Mouse (Mus musculus) hindbrain, embryonic 14.5 days (tissue): ENCODE results near the gene Lrrc4. TPM values are rescaled to one million over a fixed set of nuclear protein-coding genes. Genes with fewer than 3 reads are reported as not detected.

Experiments used
- ATAC-seq: fragments of 200-750 bp; cut with Nextera tagmentation; 2 replicates; pipeline ENCODE4 v1.8.0; 2017; ENCODE audit warnings: moderate number of reproducible peaks, mild to moderate bottlenecking, moderate TSS enrichment, moderate library complexity; ENCODE audit not compliant: low FRiP score
- DNase-seq: peaks from one replicate; pipeline ENCODE4 v3.0.0-alpha.2; 2015; ENCODE audit warnings: low spot score
- H3K27ac ChIP-seq: fragments of 300-500 bp; sonication (generic); 2 replicates; pipeline ENCODE4 v1.5.1; 2014; ENCODE audit warnings: mild to moderate bottlenecking, moderate library complexity
- H3K27me3 ChIP-seq: fragments of 300-500 bp; sonication (generic); 2 replicates; pipeline ENCODE4 v1.6.1; 2014; ENCODE audit warnings: mild to moderate bottlenecking, low read length, mixed read lengths; ENCODE audit not compliant: control insufficient read depth, insufficient read depth
- H3K36me3 ChIP-seq: fragments of 300-500 bp; sonication (generic); replicated peaks from 2 replicates; pipeline ENCODE4 v1.6.1; 2014; ENCODE audit not compliant: control insufficient read depth, insufficient read depth
- H3K4me1 ChIP-seq: fragments of 300-500 bp; sonication (generic); replicated peaks from 2 replicates; pipeline ENCODE4 v1.6.1; 2014; ENCODE audit warnings: antibody characterized with exemption, low read length, mixed read lengths; ENCODE audit not compliant: control insufficient read depth, insufficient read depth
- H3K4me2 ChIP-seq: fragments of 300-500 bp; sonication (generic); replicated peaks from 2 replicates; pipeline ENCODE4 v1.6.1; 2014; ENCODE audit warnings: mild to moderate bottlenecking, moderate library complexity
- H3K4me3 ChIP-seq: fragments of 300-500 bp; sonication (generic); replicated peaks from 2 replicates; pipeline ENCODE4 v1.5.1; 2014; ENCODE audit warnings: mild to moderate bottlenecking, low read length
- H3K9ac ChIP-seq: fragments of 300-500 bp; sonication (generic); 2 replicates; pipeline ENCODE4 v1.6.1; 2014
- H3K9me3 ChIP-seq: fragments of 300-500 bp; sonication (generic); 2 replicates; pipeline ENCODE4 v1.6.1; 2016; ENCODE audit warnings: low read length; ENCODE audit not compliant: control insufficient read depth
- WGBS: fragments of 180-500 bp; shearing (Covaris S2); extraction: QIAGEN DNeasy Blood & Tissue Kit; methylation state at CpG from one replicate; pipeline ENCODE4 v1.1.7; 2014; 5-methylcytosine and 5-hydroxymethylcytosine counted together
- polyA plus RNA-seq: library from polyadenylated mRNA; unstranded; fragments of >200 nt; fragmentation: Nextera tagmentation; extraction: Ambion mirVana; gene quantifications from 2 replicates; pipeline ENCODE4 v1.2.1, GENCODE M21; 2014

The Lrrc4 gene
- polyA plus RNA-seq, 1 experiment from 2014 or later: 9.6 TPM

DNA sequence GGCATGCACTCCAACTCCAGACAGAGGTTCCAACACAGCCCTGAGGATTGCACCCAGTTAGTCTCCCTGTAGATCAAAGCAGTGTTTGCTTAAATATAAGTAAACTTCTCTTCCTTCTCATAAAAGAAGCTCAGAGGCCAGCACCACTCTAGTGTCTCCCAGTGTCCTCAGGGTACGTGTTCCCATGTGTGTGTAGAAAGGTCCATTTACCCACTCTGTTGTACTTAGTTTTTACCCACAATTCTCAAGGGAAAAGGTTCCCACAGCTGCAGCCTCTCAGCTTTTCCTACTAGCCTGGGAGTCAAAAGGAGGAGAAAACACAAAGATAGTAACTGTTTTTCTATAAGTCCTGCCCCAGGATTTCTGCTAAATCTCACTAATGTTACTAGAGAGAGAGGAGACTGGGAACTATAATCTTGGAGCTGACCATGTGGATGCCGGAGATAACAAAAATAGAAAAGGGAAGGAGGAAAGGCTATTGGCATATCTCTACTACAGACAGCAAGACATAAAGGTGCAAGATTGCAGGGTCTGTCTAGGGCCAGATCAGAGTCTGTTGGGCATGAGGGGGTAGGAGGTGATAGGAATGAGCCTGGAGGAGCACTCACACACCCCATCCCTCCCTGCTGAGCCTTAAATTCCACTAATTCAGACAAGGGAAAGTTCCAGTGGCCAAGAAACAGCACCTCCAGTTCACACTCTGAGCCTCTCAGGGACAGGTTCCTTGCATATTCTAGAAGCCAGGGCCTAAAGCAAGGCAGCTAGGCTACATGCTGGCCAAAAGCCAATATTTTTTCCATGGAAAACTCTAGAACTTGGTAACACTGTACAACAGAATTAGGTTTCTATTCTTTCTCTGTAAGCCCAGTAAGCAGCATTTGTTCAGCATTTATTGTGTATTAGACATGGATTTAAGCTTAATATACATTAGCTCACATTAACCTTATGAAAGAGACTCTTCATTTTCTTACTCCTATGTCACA lies 25.9 kb upstream of the Lrrc4 start:
- no peak for ATAC-seq
- Histone ChIP-seq H3K4me1 (peaks cover 31% of the 10 kb centered on the region), H3K4me3 (no peak overlapping the region), H3K36me3 (no peaks in the 10 kb centered on the region), H3K27ac (no peak overlapping the region), H3K27me3 (no peaks in the 10 kb centered on the region), H3K9me3 (no peaks in the 10 kb centered on the region), H3K4me2 (no peak overlapping the region), H3K9ac (no peak overlapping the region)
- DNase-seq: no peak
- 80% methylated on average over 2 of the region's 2 CpGs for WGBS

DNA sequence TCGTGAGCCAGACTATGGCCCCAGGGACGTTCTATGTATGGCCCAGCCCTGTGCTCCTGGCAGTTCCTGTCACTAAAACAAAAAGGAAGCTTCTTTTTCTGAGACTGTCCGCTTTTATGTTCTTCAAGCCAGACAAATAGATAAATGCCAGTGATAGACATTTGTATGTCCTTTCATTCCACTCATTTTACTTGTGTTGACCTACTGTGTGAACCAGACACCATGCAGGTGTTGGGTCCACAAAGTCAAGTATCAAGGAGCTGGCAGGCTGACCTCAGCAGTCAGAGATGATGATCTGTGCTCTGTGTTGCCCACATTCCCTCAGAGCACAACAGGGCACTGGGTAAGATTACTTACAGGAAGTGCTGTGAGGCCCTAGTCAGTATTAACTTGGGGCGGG lies 25.2 kb upstream of the Lrrc4 start:
- H3K27ac ChIP-seq: no peak overlapping the region
- no peak overlapping the region for H3K4me3 ChIP-seq
- no peaks in the 10 kb centered on the region for H3K36me3 ChIP-seq
- H3K27me3 ChIP-seq: no peaks in the 10 kb centered on the region
- no peaks in the 10 kb centered on the region for H3K9me3 ChIP-seq
- H3K9ac ChIP-seq: no peak overlapping the region
- H3K4me1 ChIP-seq: peaks cover 31% of the 10 kb centered on the region
- H3K4me2 ChIP-seq: no peak overlapping the region
- DNase-seq: no peak
- no peak for ATAC-seq
- WGBS: 89% methylated on average over 4 of the region's 4 CpGs

DNA sequence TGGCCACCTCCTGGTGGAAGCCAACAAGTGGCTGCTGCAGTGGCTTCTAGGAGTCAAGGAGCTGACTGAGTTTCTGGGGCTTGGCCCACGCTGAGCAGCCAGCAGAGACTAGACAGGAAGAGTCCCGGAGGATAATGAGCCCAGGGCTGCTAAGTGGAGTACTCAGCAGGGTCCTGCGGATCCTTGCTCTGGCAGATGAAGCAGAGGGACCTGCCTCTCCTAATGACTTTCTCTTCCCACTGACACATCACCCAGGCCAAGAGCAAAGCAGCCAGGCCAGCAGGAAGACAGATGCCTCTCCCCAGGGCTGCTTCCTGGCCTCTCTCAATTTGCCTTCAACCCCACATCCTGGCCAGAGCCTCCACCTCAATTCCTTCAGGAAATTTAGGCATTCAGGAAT lies 23.9 kb upstream of the Lrrc4 start:
- Histone ChIP-seq H3K9ac (no peak overlapping the region), H3K36me3 (no peaks in the 10 kb centered on the region), H3K9me3 (no peaks in the 10 kb centered on the region), H3K27ac (0 out of 2 replicates have a peak overlapping the region, but pooled peaks have one; percentile 28), H3K4me3 (no peak overlapping the region), H3K4me1 (peaks cover 31% of the 10 kb centered on the region), H3K4me2 (no peak overlapping the region), H3K27me3 (no peaks in the 10 kb centered on the region)
- DNase-seq (no peak), ATAC-seq (no peak)
- 17% methylated on average over 3 of the region's 3 CpGs for WGBS

DNA sequence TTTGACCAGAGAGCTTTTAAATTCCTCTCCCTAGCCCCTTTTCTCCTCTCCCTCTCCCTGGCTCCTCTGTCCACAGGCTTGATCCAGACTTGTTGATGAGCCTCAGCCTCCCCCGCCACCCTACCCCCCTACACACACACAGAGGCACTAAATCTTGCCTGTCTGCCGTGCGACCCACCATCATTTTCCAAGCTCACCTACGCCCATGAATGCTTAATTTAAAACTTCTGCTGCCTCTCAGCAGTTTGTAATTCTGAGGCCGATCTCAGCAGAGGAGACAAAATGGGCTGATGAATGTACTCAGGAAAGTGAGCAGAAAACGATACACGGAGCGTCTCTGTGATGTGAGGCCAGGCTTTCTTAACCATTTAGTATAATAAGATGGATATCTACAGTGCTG lies 23.1 kb upstream of the Lrrc4 start:
- no peaks in the 10 kb centered on the region for H3K9me3 ChIP-seq
- H3K4me3 ChIP-seq: no peak overlapping the region
- peaks cover 34% of the 10 kb centered on the region for H3K4me1 ChIP-seq
- H3K27me3 ChIP-seq: no peaks in the 10 kb centered on the region
- no peaks in the 10 kb centered on the region for H3K36me3 ChIP-seq
- DNase-seq: no peak
- no peak overlapping the region for H3K9ac ChIP-seq
- 43% methylated on average over 8 of the region's 8 CpGs for WGBS
- H3K4me2 ChIP-seq: no peak overlapping the region
- ATAC-seq: no peak
- H3K27ac ChIP-seq: 0 out of 2 replicates have a peak overlapping the region, but pooled peaks have one; percentile 28

DNA sequence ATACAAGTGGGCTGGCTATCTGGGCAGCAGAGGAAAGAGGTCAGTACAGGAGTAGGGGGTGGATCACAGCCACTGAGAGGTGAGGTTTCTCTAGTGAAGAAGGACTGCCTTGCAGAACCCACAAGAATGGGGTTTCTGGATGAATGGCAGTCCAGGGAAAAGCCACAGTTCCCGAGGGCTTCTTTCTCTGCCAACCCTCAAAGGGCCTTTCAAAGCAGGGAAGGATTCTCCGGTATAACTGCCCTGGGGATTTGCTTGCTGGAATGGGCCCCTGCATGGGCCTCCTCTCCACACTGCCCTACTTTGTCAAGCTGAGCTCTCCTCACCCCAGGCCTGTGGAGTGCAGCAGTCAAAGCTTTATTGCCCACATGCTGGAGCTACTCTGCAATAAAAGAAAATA lies 22.1 kb upstream of the Lrrc4 start:
- ATAC-seq: no peak

DNA sequence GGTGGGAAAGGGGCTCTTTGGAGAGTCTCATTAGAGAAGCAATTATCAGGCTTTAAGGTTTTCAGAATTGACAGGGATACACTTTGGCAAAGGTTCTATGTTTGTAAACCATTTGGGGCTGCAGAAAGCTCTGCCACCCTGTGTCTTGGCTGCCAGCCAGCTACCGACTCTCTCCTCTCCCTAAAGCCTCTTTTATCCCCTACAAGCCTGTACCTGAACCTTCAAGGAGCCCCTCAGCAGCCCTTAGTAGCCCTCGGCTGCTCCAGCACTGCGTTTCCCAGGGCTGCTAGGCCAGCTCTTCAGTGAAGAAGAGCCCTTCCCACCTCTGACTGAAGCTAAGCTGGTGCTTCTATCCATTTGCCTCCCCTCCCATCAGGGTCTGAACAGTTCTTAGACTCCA lies 21.6 kb upstream of the Lrrc4 start:
- Histone ChIP-seq H3K9me3 (no peaks in the 10 kb centered on the region), H3K27me3 (no peaks in the 10 kb centered on the region), H3K36me3 (no peaks in the 10 kb centered on the region), H3K27ac (peak overlapping the region; percentile 58), H3K9ac (0 out of 2 replicates have a peak overlapping the region, but pooled peaks have one; percentile 13), H3K4me2 (no peak overlapping the region), H3K4me1 (peaks cover 45% of the 10 kb centered on the region), H3K4me3 (no peak overlapping the region)
- ATAC-seq (peak; percentile 8; the same call in 1 of the 2 replicates), DNase-seq (no peak)
- 26% methylated on average over 3 of the region's 3 CpGs for WGBS

More for the DNA sequence above, 22.1 kb upstream of the Lrrc4 start:
- DNase-seq: no peak
- Histone ChIP-seq H3K27ac (peak overlapping the region; percentile 58), H3K27me3 (no peaks in the 10 kb centered on the region), H3K36me3 (no peaks in the 10 kb centered on the region), H3K9ac (no peak overlapping the region), H3K9me3 (no peaks in the 10 kb centered on the region), H3K4me2 (no peak overlapping the region), H3K4me1 (peaks cover 43% of the 10 kb centered on the region), H3K4me3 (no peak overlapping the region)
- 10% methylated on average over 2 of the region's 2 CpGs for WGBS

DNA sequence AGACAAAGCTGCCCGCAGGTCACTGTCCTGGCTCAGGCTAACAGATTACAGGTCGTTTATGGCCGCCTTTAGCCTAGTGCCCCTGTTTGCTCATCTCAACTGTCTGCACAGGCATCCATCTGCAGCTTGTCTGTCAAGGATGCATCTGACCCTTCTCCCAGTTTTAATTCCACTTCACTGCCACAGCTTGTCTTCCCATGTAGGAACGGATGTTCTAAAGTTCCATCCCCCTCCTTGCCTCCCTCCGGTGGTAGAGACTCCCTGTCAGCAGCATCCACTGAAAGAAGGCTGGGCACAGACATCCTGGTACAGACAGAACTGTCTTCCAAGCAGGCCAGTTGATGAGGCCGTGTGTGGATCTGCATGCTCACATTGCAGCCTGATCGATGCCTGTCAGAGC lies 20.8 kb upstream of the Lrrc4 start:
- Histone ChIP-seq H3K27me3 (no peaks in the 10 kb centered on the region), H3K27ac (no peak overlapping the region; the same call in 1 of the 2 replicates), H3K4me3 (no peak overlapping the region), H3K36me3 (no peaks in the 10 kb centered on the region), H3K9ac (no peak overlapping the region), H3K4me2 (no peak overlapping the region), H3K9me3 (no peaks in the 10 kb centered on the region), H3K4me1 (peaks cover 49% of the 10 kb centered on the region)
- 71% methylated on average over 7 of the region's 7 CpGs for WGBS
- no peak for DNase-seq
- ATAC-seq: no peak

DNA sequence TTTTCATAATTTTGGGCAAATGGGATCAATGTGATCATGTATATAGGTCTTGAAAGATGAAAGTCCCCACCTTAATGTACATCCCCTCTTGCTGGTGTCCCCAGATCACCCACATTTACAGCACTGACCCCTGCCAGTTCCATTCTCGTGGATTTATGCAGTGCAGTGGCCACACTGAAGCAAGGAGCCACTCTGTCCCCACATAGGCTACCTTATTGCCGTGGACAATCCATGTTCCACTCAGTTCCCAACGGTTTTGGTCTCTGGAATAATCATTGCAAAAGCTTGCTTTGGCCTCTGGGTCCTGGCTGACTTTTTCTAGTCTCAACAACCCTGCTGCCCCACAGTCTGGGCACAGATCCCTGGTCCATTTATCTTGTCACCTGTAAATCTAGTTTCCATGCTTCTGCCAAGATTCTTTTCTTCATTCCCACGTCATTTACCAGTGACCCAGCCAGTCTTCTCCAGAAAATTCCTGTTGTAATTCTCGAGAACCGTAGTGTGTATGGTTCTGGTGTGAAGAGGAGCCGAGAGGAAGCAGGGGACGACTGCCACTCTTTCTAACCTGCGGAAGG lies 18.9 kb upstream of the Lrrc4 start:
- 77% methylated on average over 9 of the region's 9 CpGs for WGBS
- DNase-seq: no peak

DNA sequence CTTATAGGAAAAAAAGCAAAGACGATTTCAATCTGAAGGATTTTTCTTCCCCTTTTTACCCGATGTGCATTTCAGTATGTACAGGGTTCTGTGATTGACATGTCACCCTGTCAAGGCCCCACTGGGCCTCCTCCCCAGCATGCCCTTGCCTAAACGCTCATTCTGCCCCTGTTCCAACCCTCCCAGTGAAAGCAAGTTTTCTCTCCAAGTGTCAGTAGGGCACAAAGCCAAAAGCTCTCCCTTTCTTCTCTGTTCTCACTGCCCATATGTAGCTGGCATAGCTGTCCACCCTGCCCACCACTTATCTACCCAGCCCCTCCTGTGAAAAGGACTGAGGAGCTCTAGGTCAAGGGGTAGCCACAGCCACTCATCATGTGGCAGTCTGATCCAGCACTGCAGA lies 17.8 kb upstream of the Lrrc4 start:
- Histone ChIP-seq H3K9ac (no peak overlapping the region), H3K27me3 (no peaks in the 10 kb centered on the region), H3K4me3 (no peak overlapping the region), H3K4me1 (peaks cover 43% of the 10 kb centered on the region), H3K4me2 (no peak overlapping the region), H3K9me3 (no peaks in the 10 kb centered on the region), H3K27ac (peak overlapping the region; percentile 52; the same call in 1 of the 2 replicates), H3K36me3 (no peaks in the 10 kb centered on the region)
- DNase-seq: no peak
- 37% methylated on average over 3 of the region's 3 CpGs for WGBS
- peak; percentile 36; the same call in 1 of the 2 replicates for ATAC-seq

More for the DNA sequence above, 18.9 kb upstream of the Lrrc4 start:
- H3K9ac ChIP-seq: no peak overlapping the region
- no peak overlapping the region for H3K4me2 ChIP-seq
- H3K4me3 ChIP-seq: no peak overlapping the region
- no peaks in the 10 kb centered on the region for H3K9me3 ChIP-seq
- no peak overlapping the region for H3K27ac ChIP-seq
- H3K4me1 ChIP-seq: peaks cover 52% of the 10 kb centered on the region
- H3K36me3 ChIP-seq: no peaks in the 10 kb centered on the region
- no peak for ATAC-seq
- H3K27me3 ChIP-seq: no peaks in the 10 kb centered on the region
